Comparison of ENCODE assay signal across 21 mouse cellular contexts in the genomic region with DNA sequence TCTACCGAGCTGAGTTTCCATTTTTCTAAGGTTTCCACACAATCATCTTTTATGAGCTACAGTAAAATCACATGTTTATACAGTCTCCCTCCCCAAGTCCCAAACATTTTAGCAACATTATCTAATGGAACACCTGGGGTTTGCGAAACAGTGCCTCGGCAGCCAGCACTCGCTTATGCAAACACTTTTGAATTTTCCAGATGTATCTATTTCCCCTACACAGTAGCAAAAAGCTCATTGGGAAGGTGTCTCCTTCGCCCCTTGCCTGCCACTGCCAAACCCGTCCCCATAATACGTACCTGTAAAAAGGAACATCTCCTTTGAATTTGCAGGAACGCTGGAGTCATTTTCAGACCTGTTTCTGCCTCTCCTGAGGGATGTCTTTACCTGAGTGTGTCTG.
DNase-seq lines count a peak whose midpoint lies in the region; ATAC-seq and TF ChIP-seq lines count a peak whose summit lies in the region.
"Had no signal": no experiment of that assay in that cellular context is flagged by ENCODE, and none has a peak within 500 bp of the region (broad histone marks: within the 10 kb centered on the region; RNA-seq: fewer than 3 reads in every experiment).

No protein-coding gene starts in this region.

- H3K4me1 ChIP-seq in liver, adult 2 months (ENCODE audit: control insufficient read depth, insufficient read depth, low read length): peaks cover 3% of the 10 kb centered on the region; the same call in 1 of the 2 replicates
- peaks cover 18% of the 10 kb centered on the region; the same call in 1 of the 2 replicates for H3K4me1 ChIP-seq in limb, embryonic 14.5 days (ENCODE audit: control insufficient read depth, insufficient read depth, low read length)
- H3K4me1 ChIP-seq: heart, embryonic 10.5 days; liver, embryonic 13.5 days had no signal

- DNase-seq in gastrocnemius, adult 2 months: no peak
- DNase-seq in gastrocnemius, adult 8-10 months (ENCODE audit: low spot score in 2 of 2): no peak
- peak; percentile 84 for DNase-seq in liver, adult 2 months (ENCODE audit: extremely low read depth, low read depth, low spot score)
- no peak for DNase-seq in liver
- DNase-seq in limb, embryonic 14.5 days (ENCODE audit: low spot score): peak; percentile 43
- no peak for DNase-seq in layer of hippocampus, adult 9-11 months
- DNase-seq in left cerebral cortex, adult 8-10 months (ENCODE audit: low spot score in 2 of 2): no peak
- DNase-seq: adrenal gland, postnatal 36 days; B cell, adult 2 months; cerebellum, adult 11-12 months; kidney, adult 18-20 months; kidney, postnatal 14 days; liver, embryonic 13.5 days; lung, embryonic 14.5 days; lung, postnatal 36 days; thymus, postnatal 4 days had no signal

- 55% methylated on average over 8 of the region's 8 CpGs for WGBS in liver, adult 2 months
- WGBS in limb, embryonic 14.5 days: 38% methylated on average over 8 of the region's 8 CpGs

- H3K4me3 ChIP-seq in gastrocnemius, adult 2 months: no peak overlapping the region
- H3K4me3 ChIP-seq in liver, adult 2 months (ENCODE audit: insufficient read depth, low read depth, low read length): no peak overlapping the region
- no peak overlapping the region for H3K4me3 ChIP-seq in limb, embryonic 14.5 days (replicated peaks; ENCODE audit: low read length)
- H3K4me3 ChIP-seq: forebrain, embryonic 10.5 days; heart, embryonic 10.5 days; hindbrain, embryonic 12.5 days; liver, embryonic 13.5 days; midbrain, embryonic 15.5 days; myocyte had no signal

- no peak for TF ChIP-seq POLR2A in liver, adult 2 months (IDR thresholded peaks at IDR 0.05; ENCODE audit: extremely low read depth, insufficient read depth, low read length)
- no peak for TF ChIP-seq POLR2A in limb, embryonic 14.5 days (IDR thresholded peaks at IDR 0.05; ENCODE audit: borderline replicate concordance, extremely low read depth, insufficient read depth, insufficient read length)

- no peaks in the 10 kb centered on the region for H3K27me3 ChIP-seq in liver, adult 2 months (ENCODE audit: control insufficient read depth, insufficient read depth, low read length)
- no peaks in the 10 kb centered on the region for H3K27me3 ChIP-seq in limb, embryonic 14.5 days (ENCODE audit: control insufficient read depth, insufficient read depth, low read length)
- H3K27me3 ChIP-seq: hindbrain, embryonic 12.5 days; liver, embryonic 13.5 days; midbrain, embryonic 15.5 days had no signal

- ATAC-seq in limb, embryonic 14.5 days (ENCODE audit: low FRiP score, low read depth): peak; percentile 42; the same call in 1 of the 2 replicates
- ATAC-seq: midbrain, embryonic 15.5 days had no signal

- H3K9ac ChIP-seq in liver, adult 2 months (ENCODE audit: low read depth, low read length): no peak overlapping the region
- no peak overlapping the region for H3K9ac ChIP-seq in limb, embryonic 14.5 days (ENCODE audit: low read depth, low read length, severe bottlenecking)
- H3K9ac ChIP-seq: hindbrain, embryonic 12.5 days; liver, embryonic 13.5 days; lung, embryonic 14.5 days; midbrain, embryonic 15.5 days had no signal

- H3K36me3 ChIP-seq in liver, adult 2 months (ENCODE audit: control insufficient read depth, insufficient read depth, low read length): no peaks in the 10 kb centered on the region
- no peaks in the 10 kb centered on the region for H3K36me3 ChIP-seq in limb, embryonic 14.5 days (ENCODE audit: control insufficient read depth, insufficient read depth, low read length)
- H3K36me3 ChIP-seq: forebrain, embryonic 10.5 days; heart, embryonic 10.5 days; hindbrain, embryonic 12.5 days; liver, embryonic 13.5 days; midbrain, embryonic 15.5 days had no signal

- H3K9me3 ChIP-seq in limb, embryonic 14.5 days (ENCODE audit: control insufficient read depth, low read length): no peaks in the 10 kb centered on the region
- H3K9me3 ChIP-seq: heart, embryonic 10.5 days; hindbrain, embryonic 12.5 days; liver, embryonic 13.5 days; midbrain, embryonic 15.5 days had no signal

- intact Hi-C loops in gastrocnemius, adult 2 months (cut with DNase I): no loop called here

- H3K27ac ChIP-seq in gastrocnemius, adult 2 months: peak overlapping the region; percentile 40
- 0 out of 2 replicates have a peak overlapping the region, but pooled peaks have one; percentile 12 for H3K27ac ChIP-seq in liver, adult 2 months (replicated peaks; ENCODE audit: insufficient read depth, low read depth, low read length)
- H3K27ac ChIP-seq in limb, embryonic 14.5 days (replicated peaks; ENCODE audit: low read depth, low read length): peak overlapping the region; percentile 65
- H3K27ac ChIP-seq: forebrain, embryonic 10.5 days; heart, embryonic 10.5 days; hindbrain, embryonic 12.5 days; liver, embryonic 13.5 days; midbrain, embryonic 15.5 days had no signal

- no peaks in the 10 kb centered on the region for H3K79me2 ChIP-seq in liver, adult 2 months (ENCODE audit: control insufficient read depth, insufficient read depth, low read length)

- H3K4me2 ChIP-seq in limb, embryonic 14.5 days (replicated peaks; ENCODE audit: low read depth, low read length, severe bottlenecking): no peak overlapping the region; the same call in 1 of the 2 replicates
- H3K4me2 ChIP-seq: hindbrain, embryonic 12.5 days; liver, embryonic 13.5 days; lung, embryonic 14.5 days; midbrain, embryonic 15.5 days had no signal

- no peak for TF ChIP-seq CTCF in gastrocnemius, adult 2 months (IDR thresholded peaks at IDR 0.05)
- no peak for TF ChIP-seq CTCF in liver, adult 2 months (IDR thresholded peaks at IDR 0.05; ENCODE audit: low read depth, low read length)

Comparison
In these comparisons a context has a peak if more than half of its experiments do, and no peak if none do; other contexts are left out.
1. DNase-seq: peak in liver, adult 2 months (single experiment) and limb, embryonic 14.5 days (single experiment); none in gastrocnemius, adult 2 months (single experiment), gastrocnemius, adult 8-10 months (0 of 2), liver (single experiment), layer of hippocampus, adult 9-11 months (single experiment) and left cerebral cortex, adult 8-10 months (0 of 2).
2. H3K27ac ChIP-seq: peak in every context shown above with its lines; median percentile 65 in limb, embryonic 14.5 days; 40 in gastrocnemius, adult 2 months; 12 in liver, adult 2 months.